Mouse (Mus musculus): Measurements from ENCODE around the gene Col27a1. TPM values are rescaled to one million over a fixed set of nuclear protein-coding genes. Genes with fewer than 3 reads are reported as not detected.

The Col27a1 gene
- polyA plus RNA-seq, 1 experiment from 2014 or later = 2.1 TPM

GRCm38 (mm10) chr4:63219635-63220034, 5.8 kb downstream of the Col27a1 start:
- Histone ChIP-seq H3K4me2 (ENCODE audit: low read depth, low read length) (no peak overlapping the region), H3K4me1 (ENCODE audit: control insufficient read depth, low read depth, low read length) (no peaks in the 10 kb centered on the region; the same call in 1 of the 2 replicates), H3K27me3 (ENCODE audit: control insufficient read depth, insufficient read depth, low read depth, low read length) (peaks cover 21% of the 10 kb centered on the region), H3K4me3 (ENCODE audit: low read depth, low read length) (no peak overlapping the region), H3K36me3 (ENCODE audit: control insufficient read depth, insufficient read depth) (no peaks in the 10 kb centered on the region), H3K27ac (ENCODE audit: low read length) (no peak overlapping the region), H3K9me3 (replicated peaks; ENCODE audit: control insufficient read depth, low read length) (no peaks in the 10 kb centered on the region), H3K9ac (ENCODE audit: low read depth, low read length) (no peak overlapping the region)
- 61% methylated on average over 6 of the region's 6 CpGs for WGBS (ENCODE audit: insufficient replicate concordance)
- ATAC-seq (ENCODE audit: low read depth) = no peak

GRCm38 (mm10) chr4:63221096-63221958, 7.5 kb downstream of the Col27a1 start:
- Histone ChIP-seq H3K4me3 (ENCODE audit: low read depth, low read length) (no peak overlapping the region), H3K9me3 (replicated peaks; ENCODE audit: control insufficient read depth, low read length) (no peaks in the 10 kb centered on the region), H3K27ac (ENCODE audit: low read length) (no peak overlapping the region), H3K4me1 (ENCODE audit: control insufficient read depth, low read depth, low read length) (no peaks in the 10 kb centered on the region; the same call in 1 of the 2 replicates), H3K9ac (ENCODE audit: low read depth, low read length) (no peak overlapping the region), H3K27me3 (ENCODE audit: control insufficient read depth, insufficient read depth, low read depth, low read length) (peaks cover 4% of the 10 kb centered on the region), H3K4me2 (ENCODE audit: low read depth, low read length) (no peak overlapping the region), H3K36me3 (ENCODE audit: control insufficient read depth, insufficient read depth) (no peaks in the 10 kb centered on the region)
- 71% methylated on average over 15 of the region's 15 CpGs for WGBS (ENCODE audit: insufficient replicate concordance)
- no peak for ATAC-seq (ENCODE audit: low read depth)

- no peaks in the 10 kb centered on the region for H3K9me3 ChIP-seq (replicated peaks; ENCODE audit: control insufficient read depth, low read length)
- no peak overlapping the region for H3K9ac ChIP-seq (ENCODE audit: low read depth, low read length)
- no peak for ATAC-seq (ENCODE audit: low read depth)
- no peaks in the 10 kb centered on the region for H3K27me3 ChIP-seq (ENCODE audit: control insufficient read depth, insufficient read depth, low read depth, low read length)
- no peak overlapping the region for H3K4me3 ChIP-seq (ENCODE audit: low read depth, low read length)
- H3K36me3 ChIP-seq (ENCODE audit: control insufficient read depth, insufficient read depth) = no peaks in the 10 kb centered on the region
- H3K4me2 ChIP-seq (ENCODE audit: low read depth, low read length) = no peak overlapping the region
- no peaks in the 10 kb centered on the region for H3K4me1 ChIP-seq (ENCODE audit: control insufficient read depth, low read depth, low read length)
- no peak overlapping the region for H3K27ac ChIP-seq (ENCODE audit: low read length)
- 72% methylated on average over 8 of the region's 8 CpGs for WGBS (ENCODE audit: insufficient replicate concordance)
These were observed 8.4 kb downstream of the Col27a1 start for GRCm38 (mm10) chr4:63222246-63222645.

- 58% methylated on average over 10 of the region's 10 CpGs for WGBS (ENCODE audit: insufficient replicate concordance)
- Histone ChIP-seq H3K4me2 (ENCODE audit: low read depth, low read length) (no peak overlapping the region), H3K36me3 (ENCODE audit: control insufficient read depth, insufficient read depth) (no peaks in the 10 kb centered on the region), H3K4me3 (ENCODE audit: low read depth, low read length) (no peak overlapping the region), H3K27me3 (ENCODE audit: control insufficient read depth, insufficient read depth, low read depth, low read length) (no peaks in the 10 kb centered on the region), H3K27ac (ENCODE audit: low read length) (no peak overlapping the region), H3K9ac (ENCODE audit: low read depth, low read length) (no peak overlapping the region), H3K9me3 (replicated peaks; ENCODE audit: control insufficient read depth, low read length) (no peaks in the 10 kb centered on the region), H3K4me1 (ENCODE audit: control insufficient read depth, low read depth, low read length) (no peaks in the 10 kb centered on the region)
- no peak for ATAC-seq (ENCODE audit: low read depth)
These were observed 11.6 kb downstream of the Col27a1 start for GRCm38 (mm10) chr4:63225373-63225772.

GRCm38 (mm10) chr4:63226164-63226882, 12.5 kb downstream of the Col27a1 start:
- Histone ChIP-seq H3K4me3 (ENCODE audit: low read depth, low read length) (no peak overlapping the region), H3K27ac (ENCODE audit: low read length) (no peak overlapping the region), H3K36me3 (ENCODE audit: control insufficient read depth, insufficient read depth) (no peaks in the 10 kb centered on the region), H3K27me3 (ENCODE audit: control insufficient read depth, insufficient read depth, low read depth, low read length) (no peaks in the 10 kb centered on the region), H3K9me3 (replicated peaks; ENCODE audit: control insufficient read depth, low read length) (no peaks in the 10 kb centered on the region), H3K4me2 (ENCODE audit: low read depth, low read length) (no peak overlapping the region), H3K9ac (ENCODE audit: low read depth, low read length) (no peak overlapping the region), H3K4me1 (ENCODE audit: control insufficient read depth, low read depth, low read length) (no peaks in the 10 kb centered on the region)
- ATAC-seq (ENCODE audit: low read depth) = no peak
- 56% methylated on average over 8 of the region's 8 CpGs for WGBS (ENCODE audit: insufficient replicate concordance)

GRCm38 (mm10) chr4:63226883-63227235, 13.1 kb downstream of the Col27a1 start:
- Histone ChIP-seq H3K4me1 (ENCODE audit: control insufficient read depth, low read depth, low read length) (no peaks in the 10 kb centered on the region), H3K4me2 (ENCODE audit: low read depth, low read length) (no peak overlapping the region), H3K4me3 (ENCODE audit: low read depth, low read length) (no peak overlapping the region), H3K9ac (ENCODE audit: low read depth, low read length) (no peak overlapping the region), H3K36me3 (ENCODE audit: control insufficient read depth, insufficient read depth) (no peaks in the 10 kb centered on the region), H3K27me3 (ENCODE audit: control insufficient read depth, insufficient read depth, low read depth, low read length) (no peaks in the 10 kb centered on the region), H3K27ac (ENCODE audit: low read length) (no peak overlapping the region), H3K9me3 (replicated peaks; ENCODE audit: control insufficient read depth, low read length) (no peaks in the 10 kb centered on the region)
- no peak for ATAC-seq (ENCODE audit: low read depth)
- WGBS (ENCODE audit: insufficient replicate concordance) = 65% methylated on average over 6 of the region's 6 CpGs

- no peak for ATAC-seq (ENCODE audit: low read depth)
- Histone ChIP-seq H3K27ac (ENCODE audit: low read length) (no peak overlapping the region), H3K4me3 (ENCODE audit: low read depth, low read length) (no peak overlapping the region), H3K27me3 (ENCODE audit: control insufficient read depth, insufficient read depth, low read depth, low read length) (no peaks in the 10 kb centered on the region), H3K4me1 (ENCODE audit: control insufficient read depth, low read depth, low read length) (no peaks in the 10 kb centered on the region; the same call in 1 of the 2 replicates), H3K4me2 (ENCODE audit: low read depth, low read length) (no peak overlapping the region), H3K9ac (ENCODE audit: low read depth, low read length) (no peak overlapping the region), H3K9me3 (replicated peaks; ENCODE audit: control insufficient read depth, low read length) (no peaks in the 10 kb centered on the region), H3K36me3 (ENCODE audit: control insufficient read depth, insufficient read depth) (no peaks in the 10 kb centered on the region)
- WGBS (ENCODE audit: insufficient replicate concordance) = 57% methylated on average over 5 of the region's 5 CpGs
These were observed 15.1 kb downstream of the Col27a1 start for GRCm38 (mm10) chr4:63228943-63229342.

GRCm38 (mm10) chr4:63229991-63230581, 16.3 kb downstream of the Col27a1 start:
- no peak overlapping the region for H3K9ac ChIP-seq (ENCODE audit: low read depth, low read length)
- ATAC-seq (ENCODE audit: low read depth) = no peak
- H3K9me3 ChIP-seq (replicated peaks; ENCODE audit: control insufficient read depth, low read length) = no peaks in the 10 kb centered on the region
- WGBS (ENCODE audit: insufficient replicate concordance) = 74% methylated on average over 14 of the region's 14 CpGs
- H3K36me3 ChIP-seq (ENCODE audit: control insufficient read depth, insufficient read depth) = no peaks in the 10 kb centered on the region
- no peak overlapping the region for H3K27ac ChIP-seq (ENCODE audit: low read length)
- H3K27me3 ChIP-seq (ENCODE audit: control insufficient read depth, insufficient read depth, low read depth, low read length) = no peaks in the 10 kb centered on the region
- no peaks in the 10 kb centered on the region; the same call in 1 of the 2 replicates for H3K4me1 ChIP-seq (ENCODE audit: control insufficient read depth, low read depth, low read length)
- no peak overlapping the region for H3K4me2 ChIP-seq (ENCODE audit: low read depth, low read length)
- no peak overlapping the region for H3K4me3 ChIP-seq (ENCODE audit: low read depth, low read length)

GRCm38 (mm10) chr4:63231121-63231520, 17.3 kb downstream of the Col27a1 start:
- Histone ChIP-seq H3K27ac (ENCODE audit: low read length) (no peak overlapping the region), H3K36me3 (ENCODE audit: control insufficient read depth, insufficient read depth) (no peaks in the 10 kb centered on the region), H3K4me2 (ENCODE audit: low read depth, low read length) (no peak overlapping the region), H3K9ac (ENCODE audit: low read depth, low read length) (no peak overlapping the region), H3K4me1 (ENCODE audit: control insufficient read depth, low read depth, low read length) (peaks cover 3% of the 10 kb centered on the region; the same call in 1 of the 2 replicates), H3K9me3 (replicated peaks; ENCODE audit: control insufficient read depth, low read length) (no peaks in the 10 kb centered on the region), H3K4me3 (ENCODE audit: low read depth, low read length) (no peak overlapping the region), H3K27me3 (ENCODE audit: control insufficient read depth, insufficient read depth, low read depth, low read length) (no peaks in the 10 kb centered on the region)
- ATAC-seq (ENCODE audit: low read depth) = no peak
- WGBS (ENCODE audit: insufficient replicate concordance) = 50% methylated on average over 1 of the region's 1 CpGs

Measured in liver, embryonic 16.5 days (tissue).